Mouse (Mus musculus) liver, embryonic 14.5 days (tissue): ENCODE results near the gene Ticam1.

ENCODE experiments used
- CTCF ChIP-seq: IDR thresholded peaks from 2 replicates; pipeline ENCODE4 v1.5.1; 2016; ENCODE audit warnings: antibody characterized with exemption, low read depth, control low read depth
- EP300 ChIP-seq: IDR thresholded peaks from 2 replicates; pipeline ENCODE4 v1.6.1; 2016; ENCODE audit warnings: antibody characterized with exemption, low read depth

DNA sequence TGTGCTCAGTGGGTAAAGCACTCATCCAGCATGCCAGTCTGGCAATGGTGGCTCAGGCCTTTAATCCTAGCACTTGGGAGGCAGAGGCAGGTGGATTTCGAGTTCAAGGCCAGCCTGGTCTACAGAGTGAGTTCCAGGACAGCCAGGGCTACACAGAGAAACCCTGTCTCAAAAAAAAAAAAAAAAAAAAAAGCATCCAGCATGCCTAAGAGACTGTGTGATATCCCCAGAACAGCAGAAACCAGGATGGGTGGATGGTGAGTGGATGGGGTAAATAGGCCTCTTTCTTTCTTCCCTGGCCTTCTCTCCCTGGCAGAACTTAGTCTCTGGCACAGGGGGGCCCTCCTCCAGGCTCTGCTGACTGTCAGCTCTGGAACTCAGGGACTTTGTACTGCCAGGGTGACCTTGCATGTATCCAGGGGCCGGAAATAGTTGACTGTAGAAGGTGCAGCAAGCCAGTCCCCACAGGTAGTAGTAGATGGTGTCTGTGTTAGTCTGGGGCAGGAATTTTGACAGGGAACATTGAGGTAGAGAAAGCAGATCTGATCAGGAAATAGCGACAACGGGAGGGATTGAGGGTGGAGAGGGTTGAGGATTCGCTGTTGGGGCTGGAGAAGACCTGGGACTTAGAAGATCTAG, 625 bp downstream of the Ticam1 start:
- TF ChIP-seq EP300: no peak
- TF ChIP-seq CTCF: no peak
